Mouse (Mus musculus): ENCODE data around the gene Jag2. TPM values are rescaled to one million over a fixed set of nuclear protein-coding genes. Genes with fewer than 3 reads are reported as not detected.

Gene Jag2
- polyA plus RNA-seq, 1 experiment from 2014 or later = 4.7 TPM

- Histone ChIP-seq H3K27me3 (ENCODE audit: control insufficient read depth, insufficient read depth, low read length) (0 out of 2 replicates have a peak, but pooled peaks cover 3% of the 10 kb centered on the region), H3K9ac (ENCODE audit: low read length) (peak overlapping the region; percentile 83), H3K9me3 (ENCODE audit: control insufficient read depth, low read length) (no peaks in the 10 kb centered on the region), H3K27ac (replicated peaks in 1 of 2; ENCODE audit: control insufficient read depth in 1 of 2, insufficient read depth in 1 of 2, low read depth in 2 of 2, low read length in 2 of 2) (peak overlapping the region in 1 of 2 experiments; percentile 75; a peak in 1 of 4 replicates), H3K4me1 (ENCODE audit: control insufficient read depth in 2 of 2, insufficient read depth in 2 of 2, low read length in 2 of 2) (peaks cover 10 to 17% of the 10 kb centered on the region in 2 experiments; a peak in 3 of 4 replicates), H3K4me2 (ENCODE audit: low read length) (peak overlapping the region; percentile 90), H3K4me3 (ENCODE audit: control insufficient read depth in 1 of 2, insufficient read depth in 1 of 2, low read depth in 1 of 2, low read length in 2 of 2) (peak overlapping the region; percentile 54 to 74), H3K36me3 (ENCODE audit: control insufficient read depth, insufficient read depth, low read length) (no peaks in the 10 kb centered on the region)
- WGBS = 42% methylated on average over 10 of the region's 10 CpGs
- no peak for ATAC-seq (ENCODE audit: insufficient number of reproducible peaks, insufficient read depth, low FRiP score, low read depth)
Measured at GRCm38 (mm10) chr12:112941156-112941775, 11.7 kb upstream of the Jag2 start.

GRCm38 (mm10) chr12:112940710-112941109 lies 11.1 kb upstream of the Jag2 start:
- 0 out of 2 replicates have a peak overlapping the region, but pooled peaks have one; percentile 90 for H3K4me2 ChIP-seq (ENCODE audit: low read length)
- H3K4me1 ChIP-seq (ENCODE audit: control insufficient read depth in 2 of 2, insufficient read depth in 2 of 2, low read length in 2 of 2) = peaks cover 10 to 17% of the 10 kb centered on the region in 2 experiments; a peak in 3 of 4 replicates
- H3K27ac ChIP-seq (replicated peaks in 1 of 2; ENCODE audit: control insufficient read depth in 1 of 2, insufficient read depth in 1 of 2, low read depth in 2 of 2, low read length in 2 of 2) = no peak overlapping the region
- no peak for ATAC-seq (ENCODE audit: insufficient number of reproducible peaks, insufficient read depth, low FRiP score, low read depth)
- H3K9ac ChIP-seq (ENCODE audit: low read length) = no peak overlapping the region
- H3K4me3 ChIP-seq (ENCODE audit: control insufficient read depth in 1 of 2, insufficient read depth in 1 of 2, low read depth in 1 of 2, low read length in 2 of 2) = no peak overlapping the region
- H3K27me3 ChIP-seq (ENCODE audit: control insufficient read depth, insufficient read depth, low read length) = 0 out of 2 replicates have a peak, but pooled peaks cover 3% of the 10 kb centered on the region
- H3K36me3 ChIP-seq (ENCODE audit: control insufficient read depth, insufficient read depth, low read length) = no peaks in the 10 kb centered on the region
- 82% methylated on average over 9 of the region's 9 CpGs for WGBS
- no peaks in the 10 kb centered on the region for H3K9me3 ChIP-seq (ENCODE audit: control insufficient read depth, low read length)

- Histone ChIP-seq H3K27ac (replicated peaks in 1 of 2; ENCODE audit: control insufficient read depth in 1 of 2, insufficient read depth in 1 of 2, low read depth in 2 of 2, low read length in 2 of 2) (no peak overlapping the region), H3K4me3 (ENCODE audit: control insufficient read depth in 1 of 2, insufficient read depth in 1 of 2, low read depth in 1 of 2, low read length in 2 of 2) (no peak overlapping the region), H3K4me1 (ENCODE audit: control insufficient read depth in 2 of 2, insufficient read depth in 2 of 2, low read length in 2 of 2) (peaks cover 10 to 17% of the 10 kb centered on the region in 2 experiments; a peak in 3 of 4 replicates), H3K9ac (ENCODE audit: low read length) (no peak overlapping the region), H3K4me2 (ENCODE audit: low read length) (no peak overlapping the region), H3K36me3 (ENCODE audit: control insufficient read depth, insufficient read depth, low read length) (no peaks in the 10 kb centered on the region), H3K9me3 (ENCODE audit: control insufficient read depth, low read length) (no peaks in the 10 kb centered on the region), H3K27me3 (ENCODE audit: control insufficient read depth, insufficient read depth, low read length) (0 out of 2 replicates have a peak, but pooled peaks cover 3% of the 10 kb centered on the region)
- WGBS = 86% methylated on average over 4 of the region's 4 CpGs
- ATAC-seq (ENCODE audit: insufficient number of reproducible peaks, insufficient read depth, low FRiP score, low read depth) = no peak
Measured at GRCm38 (mm10) chr12:112940238-112940637, 10.7 kb upstream of the Jag2 start.

GRCm38 (mm10) chr12:112938873-112939565 lies 9.4 kb upstream of the Jag2 start:
- 58% methylated on average over 10 of the region's 10 CpGs for WGBS

GRCm38 (mm10) chr12:112938366-112938765 lies 8.8 kb upstream of the Jag2 start:
- Histone ChIP-seq H3K36me3 (ENCODE audit: control insufficient read depth, insufficient read depth, low read length) (no peaks in the 10 kb centered on the region), H3K27ac (replicated peaks in 1 of 2; ENCODE audit: control insufficient read depth in 1 of 2, insufficient read depth in 1 of 2, low read depth in 2 of 2, low read length in 2 of 2) (no peak overlapping the region), H3K9me3 (ENCODE audit: control insufficient read depth, low read length) (no peaks in the 10 kb centered on the region), H3K9ac (ENCODE audit: low read length) (no peak overlapping the region), H3K4me1 (ENCODE audit: control insufficient read depth in 2 of 2, insufficient read depth in 2 of 2, low read length in 2 of 2) (peaks cover 10 to 17% of the 10 kb centered on the region in 2 experiments; a peak in 3 of 4 replicates), H3K27me3 (ENCODE audit: control insufficient read depth, insufficient read depth, low read length) (0 out of 2 replicates have a peak, but pooled peaks cover 3% of the 10 kb centered on the region), H3K4me3 (ENCODE audit: control insufficient read depth in 1 of 2, insufficient read depth in 1 of 2, low read depth in 1 of 2, low read length in 2 of 2) (no peak overlapping the region), H3K4me2 (ENCODE audit: low read length) (no peak overlapping the region)
- 70% methylated on average over 10 of the region's 10 CpGs for WGBS
- no peak for ATAC-seq (ENCODE audit: insufficient number of reproducible peaks, insufficient read depth, low FRiP score, low read depth)

More at GRCm38 (mm10) chr12:112938873-112939565, 9.4 kb upstream of the Jag2 start:
- peaks cover 10 to 17% of the 10 kb centered on the region in 2 experiments; a peak in 3 of 4 replicates for H3K4me1 ChIP-seq (ENCODE audit: control insufficient read depth in 2 of 2, insufficient read depth in 2 of 2, low read length in 2 of 2)
- H3K9ac ChIP-seq (ENCODE audit: low read length) = no peak overlapping the region
- no peak overlapping the region for H3K27ac ChIP-seq (replicated peaks in 1 of 2; ENCODE audit: control insufficient read depth in 1 of 2, insufficient read depth in 1 of 2, low read depth in 2 of 2, low read length in 2 of 2)
- no peak overlapping the region for H3K4me3 ChIP-seq (ENCODE audit: control insufficient read depth in 1 of 2, insufficient read depth in 1 of 2, low read depth in 1 of 2, low read length in 2 of 2)
- H3K36me3 ChIP-seq (ENCODE audit: control insufficient read depth, insufficient read depth, low read length) = no peaks in the 10 kb centered on the region
- 0 out of 2 replicates have a peak, but pooled peaks cover 3% of the 10 kb centered on the region for H3K27me3 ChIP-seq (ENCODE audit: control insufficient read depth, insufficient read depth, low read length)
- no peaks in the 10 kb centered on the region for H3K9me3 ChIP-seq (ENCODE audit: control insufficient read depth, low read length)
- H3K4me2 ChIP-seq (ENCODE audit: low read length) = no peak overlapping the region
- ATAC-seq (ENCODE audit: insufficient number of reproducible peaks, insufficient read depth, low FRiP score, low read depth) = no peak

GRCm38 (mm10) chr12:112937906-112938305 lies 8.3 kb upstream of the Jag2 start:
- H3K27ac ChIP-seq (replicated peaks in 1 of 2; ENCODE audit: control insufficient read depth in 1 of 2, insufficient read depth in 1 of 2, low read depth in 2 of 2, low read length in 2 of 2) = no peak overlapping the region
- H3K4me2 ChIP-seq (ENCODE audit: low read length) = no peak overlapping the region
- no peak overlapping the region for H3K9ac ChIP-seq (ENCODE audit: low read length)
- 0 out of 2 replicates have a peak, but pooled peaks have one; percentile 10 for ATAC-seq (ENCODE audit: insufficient number of reproducible peaks, insufficient read depth, low FRiP score, low read depth)
- 0 out of 2 replicates have a peak, but pooled peaks cover 3% of the 10 kb centered on the region for H3K27me3 ChIP-seq (ENCODE audit: control insufficient read depth, insufficient read depth, low read length)
- no peaks in the 10 kb centered on the region for H3K9me3 ChIP-seq (ENCODE audit: control insufficient read depth, low read length)
- no peak overlapping the region for H3K4me3 ChIP-seq (ENCODE audit: control insufficient read depth in 1 of 2, insufficient read depth in 1 of 2, low read depth in 1 of 2, low read length in 2 of 2)
- WGBS = 25% methylated on average over 9 of the region's 9 CpGs
- H3K4me1 ChIP-seq (ENCODE audit: control insufficient read depth in 2 of 2, insufficient read depth in 2 of 2, low read length in 2 of 2) = peaks cover 12 to 18% of the 10 kb centered on the region in 2 experiments; a peak in 3 of 4 replicates
- no peaks in the 10 kb centered on the region for H3K36me3 ChIP-seq (ENCODE audit: control insufficient read depth, insufficient read depth, low read length)

GRCm38 (mm10) chr12:112932647-112933046 lies 3.1 kb upstream of the Jag2 start:
- Histone ChIP-seq H3K27me3 (ENCODE audit: control insufficient read depth, insufficient read depth, low read length) (peaks cover 26% of the 10 kb centered on the region), H3K4me2 (ENCODE audit: low read length) (no peak overlapping the region), H3K9ac (ENCODE audit: low read length) (no peak overlapping the region)

More at GRCm38 (mm10) chr12:112932647-112933046, 3.1 kb upstream of the Jag2 start:
- no peaks in the 10 kb centered on the region for H3K36me3 ChIP-seq (ENCODE audit: control insufficient read depth, insufficient read depth, low read length)
- 20% methylated on average over 7 of the region's 7 CpGs for WGBS
- no peak for ATAC-seq (ENCODE audit: insufficient number of reproducible peaks, insufficient read depth, low FRiP score, low read depth)
- H3K4me1 ChIP-seq (ENCODE audit: control insufficient read depth in 2 of 2, insufficient read depth in 2 of 2, low read length in 2 of 2) = peaks cover 15 to 28% of the 10 kb centered on the region in 2 experiments
- no peak overlapping the region for H3K27ac ChIP-seq (replicated peaks in 1 of 2; ENCODE audit: control insufficient read depth in 1 of 2, insufficient read depth in 1 of 2, low read depth in 2 of 2, low read length in 2 of 2)
- no peaks in the 10 kb centered on the region for H3K9me3 ChIP-seq (ENCODE audit: control insufficient read depth, low read length)
- H3K4me3 ChIP-seq (ENCODE audit: control insufficient read depth in 1 of 2, insufficient read depth in 1 of 2, low read depth in 1 of 2, low read length in 2 of 2) = no peak overlapping the region

Data from heart, embryonic 14.5 days (tissue).